Mouse (Mus musculus) c-Kit-positive CD71-negative TER-119-negative erythroid progenitor cells, embryonic 14.5 days (primary cell): ENCODE data around the gene Tedc2.

ENCODE experiments used
- DNase-seq: peaks from one replicate; pipeline ENCODE4 v3.0.0-alpha.2; 2013; ENCODE audit warnings: low read depth

Tedc2 gene

GRCm38 (mm10) chr17:24212441-24213018, 8.1 kb downstream of the Tedc2 start:
- no peak for DNase-seq

- DNase-seq = no peak
These were observed 8.8 kb downstream of the Tedc2 start for GRCm38 (mm10) chr17:24211631-24212440.

GRCm38 (mm10) chr17:24210591-24210990, 10.1 kb downstream of the Tedc2 start:
- no peak for DNase-seq

- DNase-seq = no peak
These were observed 10.8 kb downstream of the Tedc2 start for GRCm38 (mm10) chr17:24209916-24210240.

GRCm38 (mm10) chr17:24209043-24209915, 11.4 kb downstream of the Tedc2 start, which contains the start of gene Ntn3:
Ntn3 (minus strand) TSS chr17:24209531.
- no peak for DNase-seq

- DNase-seq = no peak
These were observed 12.0 kb downstream of the Tedc2 start for GRCm38 (mm10) chr17:24208641-24209042.

- DNase-seq = no peak
These were observed 12.6 kb downstream of the Tedc2 start for GRCm38 (mm10) chr17:24207768-24208640.

- DNase-seq = no peak
These were observed 13.9 kb downstream of the Tedc2 start for GRCm38 (mm10) chr17:24206451-24207351.

- no peak for DNase-seq
These were observed 14.7 kb downstream of the Tedc2 start for GRCm38 (mm10) chr17:24205908-24206361.

- DNase-seq = peak; percentile 78
These were observed 15.3 kb downstream of the Tedc2 start, which contains the start of gene Tbc1d24 for GRCm38 (mm10) chr17:24205284-24205888. Tbc1d24 (minus strand) TSS chr17:24205562.

- no peak for DNase-seq
These were observed 15.8 kb downstream of the Tedc2 start for GRCm38 (mm10) chr17:24204846-24205245.

- no peak for DNase-seq
These were observed 16.8 kb downstream of the Tedc2 start for GRCm38 (mm10) chr17:24203611-24204534.

- DNase-seq = no peak
These were observed 17.6 kb downstream of the Tedc2 start for GRCm38 (mm10) chr17:24203068-24203467.

- DNase-seq = no peak
These were observed 19.6 kb downstream of the Tedc2 start for GRCm38 (mm10) chr17:24201092-24201491.

- DNase-seq = no peak
These were observed 20.9 kb downstream of the Tedc2 start for GRCm38 (mm10) chr17:24199741-24200140.

- DNase-seq = no peak
These were observed 21.4 kb downstream of the Tedc2 start for GRCm38 (mm10) chr17:24199252-24199651.

GRCm38 (mm10) chr17:24197032-24197824, 23.4 kb downstream of the Tedc2 start:
- no peak for DNase-seq

- DNase-seq = no peak
These were observed 25.3 kb downstream of the Tedc2 start for GRCm38 (mm10) chr17:24195349-24195748.
